Mouse (Mus musculus) layer of hippocampus, postnatal 14 days (tissue): ENCODE data around the gene Themis3. TPM values are rescaled to one million over a fixed set of nuclear protein-coding genes. Genes with fewer than 3 reads are reported as not detected.
A peak's percentile ranks its signal among the peaks of the same experiment; 100 is the strongest.

Experiments used
- DNase-seq, 2 experiments: peaks; one replicate each; pipeline ENCODE4 v3.0.0; 2021 to 2022; ENCODE audit warnings: low spot score in 2 of 2, mixed read lengths in 1 of 2
- long read RNA-seq, 2 experiments: library from polyadenylated mRNA; stranded (forward); transcript quantifications; one replicate each; pipeline ENCODE4 v2.0.0; 2021
- total RNA-seq, 2 experiments: library from RNA; stranded (reverse); gene quantifications; 2 replicates each; pipeline ENCODE4 v1.2.3; 2021

The Themis3 gene
- not detected for total RNA-seq
- long read RNA-seq, experiment 1 = 0 reads
- long read RNA-seq, experiment 2 = 0 reads

- no peak for DNase-seq
These were observed at the start of gene Themis3 for GRCm38 (mm10) chr17:66594435-66594834. Gene Themis3 (minus strand): TSS chr17:66594621.

GRCm38 (mm10) chr17:66637951-66638722, 43.7 kb upstream of the Themis3 start:
- no peak for DNase-seq

GRCm38 (mm10) chr17:66619996-66620656, 25.7 kb upstream of the Themis3 start:
- no peak for DNase-seq

GRCm38 (mm10) chr17:66619255-66619826, 24.9 kb upstream of the Themis3 start:
- DNase-seq = no peak

- no peak for DNase-seq
These were observed 15.6 kb upstream of the Themis3 start for GRCm38 (mm10) chr17:66610032-66610431.

GRCm38 (mm10) chr17:66604931-66605330, 10.5 kb upstream of the Themis3 start:
- no peak for DNase-seq

- DNase-seq = no peak
These were observed 6.8 kb upstream of the Themis3 start for GRCm38 (mm10) chr17:66601171-66601570.

GRCm38 (mm10) chr17:66595867-66596266, 1.4 kb upstream of the Themis3 start:
- no peak for DNase-seq

GRCm38 (mm10) chr17:66595256-66595655, 835 bp upstream of the Themis3 start:
- no peak for DNase-seq

GRCm38 (mm10) chr17:66590353-66591075, 3.9 kb downstream of the Themis3 start:
- DNase-seq = no peak

GRCm38 (mm10) chr17:66589864-66590263, 4.6 kb downstream of the Themis3 start:
- peak in 1 of 2 experiments; percentile 6 for DNase-seq

GRCm38 (mm10) chr17:66586741-66587140, 7.7 kb downstream of the Themis3 start:
- no peak for DNase-seq

GRCm38 (mm10) chr17:66586078-66586477, 8.3 kb downstream of the Themis3 start:
- no peak for DNase-seq

GRCm38 (mm10) chr17:66580990-66581389, 13.4 kb downstream of the Themis3 start:
- no peak for DNase-seq

- peak; percentile 45 to 54 for DNase-seq
These were observed 16.4 kb downstream of the Themis3 start for GRCm38 (mm10) chr17:66578007-66578406.

- DNase-seq = no peak
These were observed 16.9 kb downstream of the Themis3 start for GRCm38 (mm10) chr17:66577507-66577906.

- no peak for DNase-seq
These were observed 21.8 kb downstream of the Themis3 start for GRCm38 (mm10) chr17:66572677-66573060.

GRCm38 (mm10) chr17:66571860-66572676, 22.4 kb downstream of the Themis3 start:
- DNase-seq = no peak

- peak in 1 of 2 experiments; percentile 30 for DNase-seq
These were observed 30.2 kb downstream of the Themis3 start for GRCm38 (mm10) chr17:66564213-66564612.

- no peak for DNase-seq
These were observed 30.9 kb downstream of the Themis3 start for GRCm38 (mm10) chr17:66563551-66563950.

- DNase-seq = no peak
These were observed 33.0 kb downstream of the Themis3 start for GRCm38 (mm10) chr17:66561380-66561779.
